Mouse (Mus musculus): ENCODE data around the gene Tpm4. TPM values are rescaled to one million over a fixed set of nuclear protein-coding genes. Genes with fewer than 3 reads are reported as not detected.
A peak's percentile ranks its signal among the peaks of the same experiment; 100 is the strongest.
"Not testable (repeated sequence)": the region's sequence is repeated elsewhere in the genome, so short reads cannot be mapped to it uniquely, and the experiment has no call there.

Gene Tpm4
- polyA plus RNA-seq (2015; fragmentation: Nextera tagmentation; extraction: Ambion mirVana) = 172 and 176 TPM in 2 replicates

DNA sequence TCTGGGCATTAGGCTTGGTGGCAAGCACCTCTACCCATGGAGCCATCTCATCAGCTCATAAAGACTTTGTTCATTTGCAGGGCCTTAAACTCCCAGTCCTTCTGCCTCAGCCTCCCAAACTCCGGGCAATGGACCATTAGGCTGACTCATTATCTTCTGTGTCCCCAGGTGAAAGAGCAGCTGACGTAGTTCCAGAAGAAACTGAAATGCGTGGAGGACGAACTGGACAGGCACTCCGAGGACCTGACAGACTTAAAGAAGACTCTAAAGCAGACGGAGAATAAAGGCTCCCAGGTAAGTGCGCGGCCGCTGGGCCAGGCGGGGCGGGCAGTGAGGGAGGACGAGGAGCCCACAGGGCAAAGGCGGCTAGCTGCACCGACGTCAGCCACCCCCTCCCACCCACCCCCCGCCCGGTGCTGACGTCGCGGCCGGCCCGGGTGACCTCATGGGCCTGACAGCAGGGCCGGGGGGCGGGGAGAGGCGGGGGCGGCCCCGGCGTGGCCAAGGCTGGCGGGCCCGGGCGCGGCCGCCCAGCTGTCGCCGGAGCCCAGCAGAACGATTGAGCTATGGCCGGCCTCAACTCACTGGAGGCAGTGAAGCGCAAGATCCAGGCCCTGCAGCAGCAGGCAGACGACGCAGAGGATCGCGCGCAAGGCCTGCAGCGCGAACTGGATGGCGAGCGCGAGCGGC lies at the start of gene Tpm4:
Tpm4 (plus strand) TSS at position 220 of the 690 bp plus-strand sequence.
- peak within 1 kb of the TSS; percentile 78 for H3K9ac ChIP-seq
- H3K27me3 ChIP-seq (replicated peaks) = no peaks in the 10 kb centered on the region
- peak; percentile 86 for ATAC-seq (replicated peaks)
- no peaks in the 10 kb centered on the region for H3K9me3 ChIP-seq
- peak within 1 kb of the TSS; percentile 65 for H3K4me2 ChIP-seq
- peak within 1 kb of the TSS; percentile 81 for H3K27ac ChIP-seq
- under 1% methylated on average over 43 of the region's 49 CpGs for WGBS
- H3K4me3 ChIP-seq = peak within 1 kb of the TSS; percentile 65
- H3K4me1 ChIP-seq = peaks cover 17% of the 10 kb centered on the region
- H3K36me3 ChIP-seq (replicated peaks) = peaks cover 7% of the 10 kb centered on the region; the same call in 1 of the 2 replicates

DNA sequence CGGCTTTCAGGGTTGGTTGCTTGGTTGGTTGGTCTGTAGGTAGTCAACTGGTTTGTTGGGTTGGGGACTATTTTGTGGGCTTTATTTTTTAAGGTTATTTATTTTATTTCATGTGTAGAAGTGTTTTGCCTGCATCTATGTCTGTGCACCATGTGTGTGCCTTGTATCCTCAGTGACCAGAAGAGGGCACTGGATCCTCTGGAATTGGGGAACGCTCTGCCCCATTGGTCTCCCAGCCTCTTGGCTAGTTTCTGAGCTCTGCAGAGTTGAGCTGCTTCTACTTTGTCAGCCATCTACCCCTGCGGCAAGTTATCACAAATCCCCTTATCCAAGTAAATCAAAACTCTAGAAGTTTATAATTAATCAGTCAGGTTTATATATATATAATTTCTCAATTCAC lies 47.2 kb upstream of the Tpm4 start:
- not testable (repeated sequence) for H3K9ac ChIP-seq; H3K4me3 ChIP-seq; H3K27ac ChIP-seq; H3K4me1 ChIP-seq; H3K27me3 ChIP-seq (replicated peaks); H3K9me3 ChIP-seq; H3K4me2 ChIP-seq; ATAC-seq (replicated peaks); H3K36me3 ChIP-seq (replicated peaks)
- WGBS = 86% methylated on average over 3 of the region's 3 CpGs

DNA sequence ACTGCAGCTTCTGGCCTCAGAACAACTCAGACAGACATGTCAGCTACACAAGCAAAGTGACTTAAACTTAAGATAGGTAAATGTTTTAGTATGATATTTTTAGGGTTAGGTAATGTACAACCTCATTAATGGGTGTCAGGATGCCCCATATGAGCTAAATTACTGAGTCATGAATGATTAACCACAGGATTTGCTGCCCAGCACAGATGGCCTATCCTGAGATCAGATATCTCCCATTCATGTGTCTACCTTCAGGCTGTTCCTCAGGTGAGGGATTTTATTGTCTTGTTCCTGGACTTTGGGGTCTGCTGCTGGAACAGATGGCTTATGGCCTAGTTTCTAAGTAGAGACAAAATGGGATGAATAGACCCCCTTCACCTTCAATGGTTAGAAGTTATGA lies 38.1 kb upstream of the Tpm4 start:
- H3K36me3 ChIP-seq (replicated peaks); H3K4me2 ChIP-seq; H3K4me3 ChIP-seq; H3K9ac ChIP-seq; ATAC-seq (replicated peaks); H3K4me1 ChIP-seq; H3K27ac ChIP-seq; H3K9me3 ChIP-seq; H3K27me3 ChIP-seq (replicated peaks): not testable (repeated sequence)

DNA sequence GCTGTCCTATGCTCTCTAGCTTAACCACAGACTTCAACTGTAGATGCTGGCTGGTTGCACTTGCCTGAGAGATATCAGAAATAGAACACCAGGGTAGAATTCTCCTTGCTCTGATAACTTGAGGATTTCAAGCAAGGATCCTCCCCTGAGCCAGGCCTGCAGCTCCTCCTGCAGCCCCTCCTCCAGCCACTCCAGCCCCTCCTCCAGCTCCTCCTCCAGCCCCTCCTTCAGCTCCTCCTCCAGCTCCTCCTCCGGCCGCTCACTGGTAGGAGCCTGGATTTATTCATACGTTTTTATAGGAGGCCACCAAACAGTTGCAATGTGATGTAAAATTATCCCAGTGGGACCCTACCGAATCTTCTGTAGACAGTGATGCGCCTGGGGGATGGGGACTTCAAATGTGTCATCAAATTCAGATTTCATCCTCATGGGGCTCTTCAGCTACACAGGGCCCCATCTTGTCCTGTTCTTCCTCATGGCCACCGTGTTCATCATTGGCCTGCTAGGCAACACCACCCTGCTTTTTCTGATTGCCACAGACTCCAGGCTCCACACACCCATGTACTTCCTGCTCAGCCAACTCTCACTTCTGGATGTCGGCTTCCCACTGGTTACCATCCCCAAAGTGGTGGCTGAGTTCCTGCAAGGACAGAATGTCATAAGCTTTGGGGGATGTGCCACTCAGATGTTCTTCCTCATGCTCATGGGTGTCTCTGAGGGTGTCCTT lies 35.2 kb upstream of the Tpm4 start:
- H3K9ac ChIP-seq; H3K4me2 ChIP-seq; H3K4me3 ChIP-seq; ATAC-seq (replicated peaks); H3K27me3 ChIP-seq (replicated peaks); H3K36me3 ChIP-seq (replicated peaks); H3K27ac ChIP-seq; H3K9me3 ChIP-seq; H3K4me1 ChIP-seq: not testable (repeated sequence)
- WGBS = 60% methylated on average over 6 of the region's 7 CpGs

DNA sequence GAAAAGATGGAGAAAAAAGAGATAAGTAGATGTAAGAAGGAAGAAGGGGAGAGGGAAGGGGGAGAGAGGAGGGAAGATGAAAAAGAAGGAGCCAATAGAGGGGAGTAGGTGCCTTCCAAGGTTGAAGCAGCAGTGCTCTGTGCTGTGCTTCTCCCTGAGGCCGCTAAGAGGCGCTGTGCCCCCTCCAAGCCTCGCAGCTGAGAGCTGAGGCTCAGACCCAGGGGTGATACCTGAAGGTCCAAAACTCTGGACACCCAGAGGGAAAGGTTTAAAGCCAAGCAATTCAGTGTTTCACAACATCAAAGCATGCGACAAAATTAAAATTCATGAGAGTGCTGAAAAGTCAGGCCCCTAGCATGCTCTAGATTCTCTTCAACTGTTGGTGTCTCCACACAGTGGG lies 29.6 kb upstream of the Tpm4 start:
- no peak for ATAC-seq (replicated peaks)
- no peaks in the 10 kb centered on the region for H3K36me3 ChIP-seq (replicated peaks)
- H3K9ac ChIP-seq = no peak overlapping the region
- H3K9me3 ChIP-seq = no peaks in the 10 kb centered on the region
- H3K4me1 ChIP-seq = no peaks in the 10 kb centered on the region
- H3K4me2 ChIP-seq = no peak overlapping the region
- H3K4me3 ChIP-seq = no peak overlapping the region
- no peaks in the 10 kb centered on the region for H3K27me3 ChIP-seq (replicated peaks)
- H3K27ac ChIP-seq = no peak overlapping the region
- WGBS = 22% methylated on average over 4 of the region's 4 CpGs

DNA sequence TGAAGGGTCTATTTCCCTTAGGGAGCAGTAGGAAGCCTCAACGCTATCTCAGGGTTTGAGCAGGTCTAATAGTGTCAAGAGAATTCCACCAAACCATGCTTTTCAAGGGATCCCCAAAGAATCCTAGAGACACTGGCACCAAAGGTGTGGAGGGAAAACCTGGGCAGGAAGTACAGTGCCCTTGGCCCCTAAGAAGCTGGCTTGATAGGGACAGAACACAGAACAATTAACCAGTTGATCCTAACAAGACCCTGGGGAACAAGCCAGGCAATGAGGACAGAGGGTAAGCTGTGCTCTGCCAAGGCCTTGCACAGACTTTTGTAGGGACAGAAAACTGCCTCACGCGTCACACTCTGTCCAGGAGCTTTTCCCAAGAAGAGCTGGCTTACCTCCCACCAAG lies 28.0 kb upstream of the Tpm4 start, which contains the start of gene Olfr374:
Olfr374 (plus strand) TSS at position 301 of the 400 bp plus-strand sequence.
- Histone ChIP-seq H3K36me3 (replicated peaks) (no peaks in the 10 kb centered on the region), H3K27ac (no peak within 1 kb of the TSS), H3K4me1 (no peaks in the 10 kb centered on the region), H3K4me2 (no peak within 1 kb of the TSS), H3K4me3 (no peak within 1 kb of the TSS), H3K9ac (no peak within 1 kb of the TSS), H3K9me3 (no peaks in the 10 kb centered on the region), H3K27me3 (replicated peaks) (no peaks in the 10 kb centered on the region)
- WGBS = 88% methylated on average over 3 of the region's 3 CpGs
- ATAC-seq (replicated peaks) = no peak

DNA sequence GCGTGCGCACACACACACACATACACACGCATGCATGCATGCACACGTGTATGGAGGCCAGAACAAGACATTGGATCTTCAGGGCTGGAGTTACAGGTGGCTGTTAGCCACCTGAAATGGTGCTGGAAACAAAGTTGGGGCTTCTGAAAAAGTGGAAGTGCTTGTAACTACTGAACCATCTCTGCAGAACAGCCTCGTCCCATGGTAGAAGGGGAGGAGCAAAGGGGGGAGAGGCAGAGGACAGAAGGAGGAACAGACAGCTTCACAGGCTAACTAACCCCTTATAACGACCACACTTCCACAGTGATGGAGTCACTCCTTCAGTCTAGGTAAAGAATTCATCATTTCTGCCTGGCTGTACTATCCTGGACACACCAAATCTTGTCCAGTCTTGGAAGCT lies 23.9 kb upstream of the Tpm4 start:
- Histone ChIP-seq H3K9ac (no peak overlapping the region), H3K9me3 (no peaks in the 10 kb centered on the region), H3K4me3 (no peak overlapping the region), H3K27me3 (replicated peaks) (no peaks in the 10 kb centered on the region), H3K4me1 (no peaks in the 10 kb centered on the region), H3K27ac (no peak overlapping the region), H3K36me3 (replicated peaks) (no peaks in the 10 kb centered on the region), H3K4me2 (no peak overlapping the region)
- WGBS = 76% methylated on average over 6 of the region's 6 CpGs
- no peak for ATAC-seq (replicated peaks)

DNA sequence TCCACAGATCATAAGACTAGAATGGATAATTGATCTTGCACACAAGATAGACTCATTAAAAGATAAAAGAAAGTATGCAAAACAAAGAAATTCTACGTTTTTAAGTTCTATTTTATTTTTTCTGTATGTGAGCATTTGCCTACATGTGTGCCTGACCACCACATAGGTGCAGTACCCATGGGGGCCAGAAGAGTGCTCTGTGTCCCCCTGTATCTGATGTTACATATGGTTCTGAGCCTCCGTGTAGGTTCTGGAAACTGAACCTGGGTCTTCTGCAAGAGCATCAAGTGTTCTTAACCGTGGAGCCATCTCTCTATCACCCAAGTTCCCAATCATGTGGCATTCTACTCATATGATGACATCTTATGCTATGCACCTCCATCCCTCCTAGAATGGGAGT lies 22.3 kb upstream of the Tpm4 start:
- H3K4me2 ChIP-seq = no peak overlapping the region
- H3K9ac ChIP-seq = no peak overlapping the region
- H3K36me3 ChIP-seq (replicated peaks) = no peaks in the 10 kb centered on the region
- H3K27ac ChIP-seq = no peak overlapping the region
- no peaks in the 10 kb centered on the region for H3K27me3 ChIP-seq (replicated peaks)
- no peaks in the 10 kb centered on the region for H3K9me3 ChIP-seq
- no peak overlapping the region for H3K4me3 ChIP-seq
- no peaks in the 10 kb centered on the region for H3K4me1 ChIP-seq
- no peak for ATAC-seq (replicated peaks)
- 76% methylated on average over 3 of the region's 3 CpGs for WGBS

DNA sequence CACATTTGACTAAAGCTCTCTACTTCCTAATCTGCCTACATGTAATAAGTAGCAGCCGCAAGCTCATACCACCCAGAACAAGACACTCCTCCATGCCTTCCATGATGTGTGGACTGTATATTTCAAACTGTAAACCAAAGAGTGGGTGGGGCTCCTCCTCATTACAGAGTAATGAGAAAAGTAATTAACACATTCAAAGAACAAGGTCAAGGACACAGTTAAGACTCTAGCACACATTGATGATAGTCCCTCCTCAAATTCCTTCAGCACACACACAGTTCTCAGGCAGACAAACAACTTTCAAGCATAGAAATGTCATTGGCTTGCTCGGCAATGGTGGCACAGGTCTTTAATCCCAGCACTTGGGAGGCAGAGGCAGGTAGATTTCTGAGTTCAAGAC lies 19.6 kb upstream of the Tpm4 start:
- Histone ChIP-seq H3K9me3 (no peaks in the 10 kb centered on the region), H3K4me1 (no peaks in the 10 kb centered on the region), H3K27ac (no peak overlapping the region), H3K36me3 (replicated peaks) (no peaks in the 10 kb centered on the region), H3K4me2 (no peak overlapping the region), H3K27me3 (replicated peaks) (no peaks in the 10 kb centered on the region), H3K4me3 (no peak overlapping the region), H3K9ac (no peak overlapping the region)
- WGBS = 85% methylated on average over 2 of the region's 2 CpGs
- no peak for ATAC-seq (replicated peaks)

DNA sequence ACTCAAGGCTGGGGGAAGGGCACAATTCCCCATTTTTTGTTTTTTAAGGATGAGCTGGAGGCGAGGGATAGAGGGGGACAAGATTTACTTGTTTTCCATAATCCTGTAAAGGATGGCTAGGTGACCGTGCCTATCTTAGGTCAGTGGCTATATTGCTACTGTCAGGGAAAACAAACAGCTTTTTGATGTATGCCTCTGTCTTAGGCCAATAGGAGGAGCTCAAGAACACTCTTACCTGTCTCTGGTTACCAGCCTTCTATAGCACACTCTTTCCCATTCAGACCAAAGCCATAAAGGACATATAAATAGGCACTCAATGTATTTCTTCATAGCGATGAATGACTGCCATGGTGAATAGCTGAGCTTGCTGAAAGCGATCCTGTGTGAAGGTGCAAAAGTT lies 16.2 kb upstream of the Tpm4 start:
- Histone ChIP-seq H3K27ac (no peak overlapping the region), H3K36me3 (replicated peaks) (no peaks in the 10 kb centered on the region), H3K9ac (no peak overlapping the region), H3K27me3 (replicated peaks) (no peaks in the 10 kb centered on the region), H3K9me3 (no peaks in the 10 kb centered on the region), H3K4me1 (no peaks in the 10 kb centered on the region), H3K4me3 (no peak overlapping the region), H3K4me2 (no peak overlapping the region)
- WGBS = 57% methylated on average over 4 of the region's 4 CpGs
- ATAC-seq (replicated peaks) = no peak

DNA sequence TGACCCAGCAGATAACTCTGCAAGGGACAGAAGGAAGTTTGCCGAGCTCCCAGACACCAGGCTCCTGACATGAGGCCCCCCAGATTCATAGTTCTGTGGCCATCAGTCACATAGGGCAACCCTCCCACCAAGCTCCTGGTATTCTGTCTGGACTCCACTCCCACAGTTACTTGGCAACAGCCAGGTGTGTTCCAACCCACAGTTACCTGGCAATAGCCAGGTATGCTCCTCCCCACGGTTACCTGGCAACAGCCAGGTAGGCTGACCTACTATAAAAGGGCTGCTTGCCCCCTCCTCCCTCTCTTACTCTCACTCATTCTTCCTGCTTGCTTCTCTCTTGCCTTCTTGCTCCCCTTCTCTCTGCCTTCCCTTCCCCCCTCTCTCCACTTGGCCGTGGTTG lies 13.3 kb upstream of the Tpm4 start:
- 56% methylated on average over 3 of the region's 3 CpGs for WGBS
- not testable (repeated sequence) for H3K27ac ChIP-seq; H3K9ac ChIP-seq; H3K27me3 ChIP-seq (replicated peaks); H3K4me1 ChIP-seq; H3K36me3 ChIP-seq (replicated peaks); H3K4me3 ChIP-seq; ATAC-seq (replicated peaks); H3K9me3 ChIP-seq; H3K4me2 ChIP-seq

DNA sequence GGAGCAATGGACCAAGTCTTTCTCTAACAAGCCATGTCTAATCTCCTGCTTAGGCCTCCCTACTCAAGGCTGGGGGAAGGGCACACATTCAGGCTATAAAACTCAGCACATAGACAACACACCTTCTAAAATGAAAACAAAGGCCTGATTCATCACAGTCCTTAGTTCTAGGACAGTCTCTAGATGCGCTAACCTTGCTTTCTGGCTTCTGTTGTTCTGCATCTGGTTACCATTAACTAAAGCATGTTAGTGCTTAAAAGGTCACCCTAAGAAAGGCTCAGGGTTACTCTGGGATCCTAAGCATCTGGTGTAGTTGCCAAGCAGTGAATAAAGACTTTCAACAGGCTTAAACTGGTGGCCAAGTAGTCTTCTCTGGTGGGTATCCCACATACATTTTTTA lies 12.8 kb upstream of the Tpm4 start:
- Histone ChIP-seq H3K27ac (no peak overlapping the region), H3K4me2 (no peak overlapping the region), H3K4me1 (no peaks in the 10 kb centered on the region), H3K27me3 (replicated peaks) (no peaks in the 10 kb centered on the region), H3K9ac (no peak overlapping the region), H3K4me3 (no peak overlapping the region), H3K36me3 (replicated peaks) (no peaks in the 10 kb centered on the region), H3K9me3 (no peaks in the 10 kb centered on the region)
- 38% methylated on average over 1 of the region's 1 CpGs for WGBS
- ATAC-seq (replicated peaks) = no peak

DNA sequence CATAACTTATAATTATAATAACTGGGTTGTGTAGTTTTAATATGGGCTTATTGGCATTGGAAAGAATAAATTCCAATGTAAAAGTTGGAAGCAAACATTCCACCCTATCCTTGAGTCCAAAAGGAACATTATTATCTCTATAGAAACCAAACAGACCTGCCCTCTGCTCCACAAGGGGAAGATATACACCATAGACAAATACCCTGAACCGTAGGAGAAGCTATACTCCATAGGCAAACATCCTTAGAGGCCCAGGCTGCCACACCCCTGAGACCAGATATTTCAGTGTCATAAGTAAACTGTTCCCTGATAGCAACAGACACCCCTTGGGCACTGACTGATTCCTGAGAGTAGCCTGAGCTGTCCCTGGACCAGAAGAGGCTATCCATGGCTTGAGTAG lies 6.9 kb upstream of the Tpm4 start:
- H3K9me3 ChIP-seq = no peaks in the 10 kb centered on the region
- no peak overlapping the region for H3K27ac ChIP-seq
- no peaks in the 10 kb centered on the region for H3K36me3 ChIP-seq (replicated peaks)
- H3K4me3 ChIP-seq = no peak overlapping the region
- H3K4me1 ChIP-seq = no peaks in the 10 kb centered on the region
- H3K27me3 ChIP-seq (replicated peaks) = no peaks in the 10 kb centered on the region
- 82% methylated on average over 1 of the region's 1 CpGs for WGBS
- no peak overlapping the region for H3K4me2 ChIP-seq
- no peak overlapping the region for H3K9ac ChIP-seq
- ATAC-seq (replicated peaks) = no peak

Data from midbrain, embryonic 15.5 days (tissue).